Mouse (Mus musculus) small intestine, adult 2 months (tissue): ENCODE results near the gene Apoa2.

Source experiments
- CTCF ChIP-seq: fragments of 200-500 bp; IDR thresholded peaks from 2 replicates; pipeline ENCODE4 v1.5.1; 2012; ENCODE audit warnings: low read depth, mild to moderate bottlenecking, control low read depth, inconsistent platforms, low read length, moderate library complexity, mixed read lengths; ENCODE audit not compliant: insufficient replicate concordance, insufficient read length; ENCODE audit errors: extremely low read depth
- POLR2A ChIP-seq: fragments of 200-500 bp; IDR thresholded peaks from 2 replicates; pipeline ENCODE4 v1.6.1; 2012; ENCODE audit warnings: low read depth, mild to moderate bottlenecking, control low read depth, inconsistent platforms, low read length, moderate library complexity

- TF ChIP-seq CTCF (no peak), POLR2A (no peak)
Observed at GRCm38 (mm10) chr1:171216241-171216955, 8.5 kb upstream of the Apoa2 start.
